Mouse (Mus musculus) CH12.LX (cell line): ENCODE data around the gene Sf3b4.

Source experiments
- CTCF ChIP-seq, 2 experiments: IDR thresholded peaks in 1 of 2; conservative IDR thresholded peaks in 1 of 2; 2 replicates each; pipeline ENCODE4 v1.5.1; 2011 to 2012; ENCODE audit warnings: low read depth in 2 of 2, low read length in 2 of 2, improper control_type of control experiment in 1 of 2, inconsistent platforms in 1 of 2, mild to moderate bottlenecking in 1 of 2, moderate library complexity in 1 of 2
- MEF2A ChIP-seq: IDR thresholded peaks from 2 replicates; pipeline ENCODE4 v1.6.1; 2014; ENCODE audit warnings: low read depth, mild to moderate bottlenecking, inconsistent platforms, low read length, improper control_type of control experiment, borderline replicate concordance

- no peak for TF ChIP-seq MEF2A
- TF ChIP-seq CTCF (conservative IDR thresholded peaks at IDR 0.05 in 1 of 2, IDR thresholded peaks at IDR 0.05 in 1 of 2; ENCODE audit: low read depth in 2 of 2, low read length in 2 of 2), result no peak
Observed at GRCm38 (mm10) chr3:96155501-96155900, 16.6 kb upstream of the Sf3b4 start.
